Mouse (Mus musculus) myocyte (in vitro differentiated cells): ENCODE measurements at regions not wholly inside any gene's neighbourhood (a gene's known extent, or its start where the extent isn't known, plus 50 kb on each side); places are given as distances from the start of the nearest gene placed in this dataset.

ENCODE experiments used
- E2F4 ChIP-seq: IDR thresholded peaks from one replicate; pipeline ENCODE4 v1.6.1; 2011; ENCODE audit warnings: mild to moderate bottlenecking, control low read depth, moderate library complexity; ENCODE audit not compliant: insufficient read depth
- MYOD1 ChIP-seq, 3 experiments: IDR thresholded peaks; one replicate each; pipeline ENCODE4 v1.6.1; 2011; ENCODE audit warnings: control low read depth in 2 of 3, low read depth in 2 of 3, mild to moderate bottlenecking in 2 of 3, moderate library complexity in 1 of 3; ENCODE audit not compliant: insufficient read length in 2 of 3, control insufficient read depth in 1 of 3
- POLR2A ChIP-seq: IDR thresholded peaks from one replicate; pipeline ENCODE4 v1.6.1; 2011; ENCODE audit warnings: low read depth, mild to moderate bottlenecking, control low read depth, moderate library complexity; ENCODE audit not compliant: insufficient read length

DNA sequence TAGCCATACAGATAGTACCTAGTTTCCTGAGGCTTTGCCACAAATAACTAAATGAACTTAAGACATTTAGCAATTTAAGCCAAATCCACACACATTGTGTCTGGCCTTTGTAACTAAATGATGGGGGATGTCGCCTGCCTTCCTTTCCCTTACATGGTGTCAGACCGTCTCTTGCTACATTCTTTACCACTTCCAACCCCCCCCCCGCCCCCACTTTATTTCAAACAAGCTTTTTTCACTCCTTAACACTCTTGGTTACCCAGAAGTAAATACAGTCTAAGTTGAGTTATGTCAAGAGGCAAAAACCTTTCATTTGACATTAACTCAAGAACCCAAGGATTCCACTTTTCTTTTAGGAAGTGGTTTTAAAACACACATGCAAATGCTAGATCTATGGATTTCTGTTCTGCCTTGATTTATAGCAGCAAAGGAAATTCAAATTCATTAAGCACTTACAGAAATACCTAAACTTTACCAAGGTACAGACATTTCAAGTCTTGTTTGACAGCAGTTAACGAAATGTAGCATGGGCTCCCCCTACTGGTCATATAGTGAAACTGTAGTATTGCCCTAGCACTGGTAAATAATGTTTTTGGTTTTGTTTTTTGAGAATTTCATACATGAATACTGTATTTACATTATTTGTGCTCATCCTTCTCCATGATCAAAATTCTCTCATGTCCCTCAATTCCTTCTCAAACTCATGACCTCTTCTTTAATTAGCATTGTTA is 80.8 kb downstream of the Avpr1a start:
- TF ChIP-seq POLR2A (no peak), MYOD1 (IDR thresholded peaks at IDR 0.05; ENCODE audit: control insufficient read depth in 1 of 3, insufficient read length in 2 of 3, low read depth in 2 of 3) (no peak), E2F4 (no peak)
